Mouse (Mus musculus): ENCODE measurements at regions not wholly inside any gene's neighbourhood (a gene's known extent, or its start where the extent isn't known, plus 50 kb on each side); places are given as distances from the start of the nearest gene placed in this dataset.

GRCm38 (mm10) chr6:84491106-84491505 is 102.6 kb downstream of the Cyp26b1 start:
- H3K4me1 ChIP-seq (ENCODE audit: control insufficient read depth in 2 of 2, insufficient read depth in 2 of 2, low read length in 2 of 2), result no peaks in the 10 kb centered on the region
- H3K9me3 ChIP-seq (ENCODE audit: control insufficient read depth, low read length), result no peaks in the 10 kb centered on the region
- H3K27me3 ChIP-seq (ENCODE audit: control insufficient read depth, insufficient read depth, low read length), result no peaks in the 10 kb centered on the region; the same call in 1 of the 2 replicates
- H3K36me3 ChIP-seq (ENCODE audit: control insufficient read depth, insufficient read depth, low read length), result no peaks in the 10 kb centered on the region
- H3K4me2 ChIP-seq (ENCODE audit: low read length), result no peak overlapping the region
- 68% methylated on average over 5 of the region's 5 CpGs for WGBS
- no peak overlapping the region for H3K4me3 ChIP-seq (ENCODE audit: control insufficient read depth in 1 of 2, insufficient read depth in 1 of 2, low read depth in 1 of 2, low read length in 2 of 2)
- no peak overlapping the region for H3K9ac ChIP-seq (ENCODE audit: low read length)
- ATAC-seq (ENCODE audit: insufficient number of reproducible peaks, insufficient read depth, low FRiP score, low read depth), result no peak
- H3K27ac ChIP-seq (replicated peaks in 1 of 2; ENCODE audit: control insufficient read depth in 1 of 2, insufficient read depth in 1 of 2, low read depth in 2 of 2, low read length in 2 of 2), result no peak overlapping the region

GRCm38 (mm10) chr6:84481205-84481604 is 112.5 kb downstream of the Cyp26b1 start:
- Histone ChIP-seq H3K4me1 (ENCODE audit: control insufficient read depth in 2 of 2, insufficient read depth in 2 of 2, low read length in 2 of 2) (no peaks in the 10 kb centered on the region), H3K27me3 (ENCODE audit: control insufficient read depth, insufficient read depth, low read length) (peaks cover 4% of the 10 kb centered on the region; the same call in 1 of the 2 replicates), H3K36me3 (ENCODE audit: control insufficient read depth, insufficient read depth, low read length) (no peaks in the 10 kb centered on the region), H3K9me3 (ENCODE audit: control insufficient read depth, low read length) (no peaks in the 10 kb centered on the region), H3K9ac (ENCODE audit: low read length) (no peak overlapping the region), H3K27ac (replicated peaks in 1 of 2; ENCODE audit: control insufficient read depth in 1 of 2, insufficient read depth in 1 of 2, low read depth in 2 of 2, low read length in 2 of 2) (no peak overlapping the region), H3K4me3 (ENCODE audit: control insufficient read depth in 1 of 2, insufficient read depth in 1 of 2, low read depth in 1 of 2, low read length in 2 of 2) (no peak overlapping the region), H3K4me2 (ENCODE audit: low read length) (no peak overlapping the region)
- no peak for ATAC-seq (ENCODE audit: insufficient number of reproducible peaks, insufficient read depth, low FRiP score, low read depth)
- 32% methylated on average over 7 of the region's 7 CpGs for WGBS

- Histone ChIP-seq H3K36me3 (ENCODE audit: control insufficient read depth, insufficient read depth, low read length) (no peaks in the 10 kb centered on the region), H3K27ac (replicated peaks in 1 of 2; ENCODE audit: control insufficient read depth in 1 of 2, insufficient read depth in 1 of 2, low read depth in 2 of 2, low read length in 2 of 2) (no peak overlapping the region), H3K4me2 (ENCODE audit: low read length) (no peak overlapping the region), H3K9me3 (ENCODE audit: control insufficient read depth, low read length) (no peaks in the 10 kb centered on the region), H3K9ac (ENCODE audit: low read length) (no peak overlapping the region), H3K4me1 (ENCODE audit: control insufficient read depth in 2 of 2, insufficient read depth in 2 of 2, low read length in 2 of 2) (no peaks in the 10 kb centered on the region), H3K27me3 (ENCODE audit: control insufficient read depth, insufficient read depth, low read length) (0 out of 2 replicates have a peak, but pooled peaks cover 5% of the 10 kb centered on the region), H3K4me3 (ENCODE audit: control insufficient read depth in 1 of 2, insufficient read depth in 1 of 2, low read depth in 1 of 2, low read length in 2 of 2) (no peak overlapping the region)
- ATAC-seq (ENCODE audit: insufficient number of reproducible peaks, insufficient read depth, low FRiP score, low read depth), result no peak
- WGBS, result 51% methylated on average over 6 of the region's 6 CpGs
Measured at GRCm38 (mm10) chr6:84477072-84477471, 116.6 kb downstream of the Cyp26b1 start.

GRCm38 (mm10) chr6:84476466-84476865 is 117.2 kb downstream of the Cyp26b1 start:
- H3K4me3 ChIP-seq (ENCODE audit: control insufficient read depth in 1 of 2, insufficient read depth in 1 of 2, low read depth in 1 of 2, low read length in 2 of 2), result no peak overlapping the region
- no peak overlapping the region for H3K27ac ChIP-seq (replicated peaks in 1 of 2; ENCODE audit: control insufficient read depth in 1 of 2, insufficient read depth in 1 of 2, low read depth in 2 of 2, low read length in 2 of 2)
- H3K4me2 ChIP-seq (ENCODE audit: low read length), result no peak overlapping the region
- no peak for ATAC-seq (ENCODE audit: insufficient number of reproducible peaks, insufficient read depth, low FRiP score, low read depth)
- H3K9me3 ChIP-seq (ENCODE audit: control insufficient read depth, low read length), result no peaks in the 10 kb centered on the region
- no peaks in the 10 kb centered on the region for H3K36me3 ChIP-seq (ENCODE audit: control insufficient read depth, insufficient read depth, low read length)
- no peaks in the 10 kb centered on the region for H3K4me1 ChIP-seq (ENCODE audit: control insufficient read depth in 2 of 2, insufficient read depth in 2 of 2, low read length in 2 of 2)
- WGBS, result 41% methylated on average over 9 of the region's 9 CpGs
- H3K9ac ChIP-seq (ENCODE audit: low read length), result no peak overlapping the region
- 0 out of 2 replicates have a peak, but pooled peaks cover 5% of the 10 kb centered on the region for H3K27me3 ChIP-seq (ENCODE audit: control insufficient read depth, insufficient read depth, low read length)

- Histone ChIP-seq H3K9ac (ENCODE audit: low read length) (no peak overlapping the region), H3K27me3 (ENCODE audit: control insufficient read depth, insufficient read depth, low read length) (0 out of 2 replicates have a peak, but pooled peaks cover 9% of the 10 kb centered on the region), H3K4me2 (ENCODE audit: low read length) (no peak overlapping the region), H3K36me3 (ENCODE audit: control insufficient read depth, insufficient read depth, low read length) (no peaks in the 10 kb centered on the region), H3K4me1 (ENCODE audit: control insufficient read depth in 2 of 2, insufficient read depth in 2 of 2, low read length in 2 of 2) (no peaks in the 10 kb centered on the region), H3K4me3 (ENCODE audit: control insufficient read depth in 1 of 2, insufficient read depth in 1 of 2, low read depth in 1 of 2, low read length in 2 of 2) (no peak overlapping the region), H3K9me3 (ENCODE audit: control insufficient read depth, low read length) (no peaks in the 10 kb centered on the region), H3K27ac (replicated peaks in 1 of 2; ENCODE audit: control insufficient read depth in 1 of 2, insufficient read depth in 1 of 2, low read depth in 2 of 2, low read length in 2 of 2) (no peak overlapping the region)
- ATAC-seq (ENCODE audit: insufficient number of reproducible peaks, insufficient read depth, low FRiP score, low read depth), result no peak
Measured at GRCm38 (mm10) chr6:84474835-84475234, 118.9 kb downstream of the Cyp26b1 start.

- 75% methylated on average over 3 of the region's 3 CpGs for WGBS
- no peaks in the 10 kb centered on the region for H3K36me3 ChIP-seq (ENCODE audit: control insufficient read depth, insufficient read depth, low read length)
Measured at GRCm38 (mm10) chr6:84473171-84473570, 120.5 kb downstream of the Cyp26b1 start.

GRCm38 (mm10) chr6:84472287-84472686 is 121.4 kb downstream of the Cyp26b1 start:
- no peak overlapping the region for H3K4me2 ChIP-seq (ENCODE audit: low read length)
- WGBS, result 15% methylated on average over 3 of the region's 3 CpGs
- no peak overlapping the region for H3K9ac ChIP-seq (ENCODE audit: low read length)
- no peak for ATAC-seq (ENCODE audit: insufficient number of reproducible peaks, insufficient read depth, low FRiP score, low read depth)
- no peak overlapping the region for H3K27ac ChIP-seq (replicated peaks in 1 of 2; ENCODE audit: control insufficient read depth in 1 of 2, insufficient read depth in 1 of 2, low read depth in 2 of 2, low read length in 2 of 2)
- H3K36me3 ChIP-seq (ENCODE audit: control insufficient read depth, insufficient read depth, low read length), result no peaks in the 10 kb centered on the region
- H3K4me1 ChIP-seq (ENCODE audit: control insufficient read depth in 2 of 2, insufficient read depth in 2 of 2, low read length in 2 of 2), result no peaks in the 10 kb centered on the region
- H3K27me3 ChIP-seq (ENCODE audit: control insufficient read depth, insufficient read depth, low read length), result 0 out of 2 replicates have a peak, but pooled peaks cover 13% of the 10 kb centered on the region
- H3K4me3 ChIP-seq (ENCODE audit: control insufficient read depth in 1 of 2, insufficient read depth in 1 of 2, low read depth in 1 of 2, low read length in 2 of 2), result no peak overlapping the region
- H3K9me3 ChIP-seq (ENCODE audit: control insufficient read depth, low read length), result no peaks in the 10 kb centered on the region

More at GRCm38 (mm10) chr6:84473171-84473570, 120.5 kb downstream of the Cyp26b1 start:
- no peak for ATAC-seq (ENCODE audit: insufficient number of reproducible peaks, insufficient read depth, low FRiP score, low read depth)
- no peak overlapping the region for H3K27ac ChIP-seq (replicated peaks in 1 of 2; ENCODE audit: control insufficient read depth in 1 of 2, insufficient read depth in 1 of 2, low read depth in 2 of 2, low read length in 2 of 2)
- H3K9me3 ChIP-seq (ENCODE audit: control insufficient read depth, low read length), result no peaks in the 10 kb centered on the region
- H3K27me3 ChIP-seq (ENCODE audit: control insufficient read depth, insufficient read depth, low read length), result 0 out of 2 replicates have a peak, but pooled peaks cover 13% of the 10 kb centered on the region
- H3K4me2 ChIP-seq (ENCODE audit: low read length), result no peak overlapping the region
- H3K4me1 ChIP-seq (ENCODE audit: control insufficient read depth in 2 of 2, insufficient read depth in 2 of 2, low read length in 2 of 2), result no peaks in the 10 kb centered on the region
- no peak overlapping the region for H3K9ac ChIP-seq (ENCODE audit: low read length)
- no peak overlapping the region for H3K4me3 ChIP-seq (ENCODE audit: control insufficient read depth in 1 of 2, insufficient read depth in 1 of 2, low read depth in 1 of 2, low read length in 2 of 2)

- no peaks in the 10 kb centered on the region for H3K4me1 ChIP-seq (ENCODE audit: control insufficient read depth in 2 of 2, insufficient read depth in 2 of 2, low read length in 2 of 2)
- no peak overlapping the region for H3K9ac ChIP-seq (ENCODE audit: low read length)
- no peak overlapping the region for H3K4me2 ChIP-seq (ENCODE audit: low read length)
- H3K36me3 ChIP-seq (ENCODE audit: control insufficient read depth, insufficient read depth, low read length), result no peaks in the 10 kb centered on the region
- 0 out of 2 replicates have a peak, but pooled peaks cover 8% of the 10 kb centered on the region for H3K27me3 ChIP-seq (ENCODE audit: control insufficient read depth, insufficient read depth, low read length)
- H3K27ac ChIP-seq (replicated peaks in 1 of 2; ENCODE audit: control insufficient read depth in 1 of 2, insufficient read depth in 1 of 2, low read depth in 2 of 2, low read length in 2 of 2), result no peak overlapping the region
- no peak for ATAC-seq (ENCODE audit: insufficient number of reproducible peaks, insufficient read depth, low FRiP score, low read depth)
- WGBS, result 89% methylated on average over 3 of the region's 3 CpGs
- H3K9me3 ChIP-seq (ENCODE audit: control insufficient read depth, low read length), result no peaks in the 10 kb centered on the region
- no peak overlapping the region for H3K4me3 ChIP-seq (ENCODE audit: control insufficient read depth in 1 of 2, insufficient read depth in 1 of 2, low read depth in 1 of 2, low read length in 2 of 2)
Measured at GRCm38 (mm10) chr6:84467319-84467718, 126.4 kb downstream of the Cyp26b1 start.
